Mouse (Mus musculus) retina, postnatal 1 day (tissue): Measurements from ENCODE around the gene Zmiz1.
A peak's percentile ranks its signal among the peaks of the same experiment; 100 is the strongest.

Experiments used
- DNase-seq: peaks from one replicate; pipeline ENCODE4 v3.0.0-alpha.2; 2012

The Zmiz1 gene

DNA sequence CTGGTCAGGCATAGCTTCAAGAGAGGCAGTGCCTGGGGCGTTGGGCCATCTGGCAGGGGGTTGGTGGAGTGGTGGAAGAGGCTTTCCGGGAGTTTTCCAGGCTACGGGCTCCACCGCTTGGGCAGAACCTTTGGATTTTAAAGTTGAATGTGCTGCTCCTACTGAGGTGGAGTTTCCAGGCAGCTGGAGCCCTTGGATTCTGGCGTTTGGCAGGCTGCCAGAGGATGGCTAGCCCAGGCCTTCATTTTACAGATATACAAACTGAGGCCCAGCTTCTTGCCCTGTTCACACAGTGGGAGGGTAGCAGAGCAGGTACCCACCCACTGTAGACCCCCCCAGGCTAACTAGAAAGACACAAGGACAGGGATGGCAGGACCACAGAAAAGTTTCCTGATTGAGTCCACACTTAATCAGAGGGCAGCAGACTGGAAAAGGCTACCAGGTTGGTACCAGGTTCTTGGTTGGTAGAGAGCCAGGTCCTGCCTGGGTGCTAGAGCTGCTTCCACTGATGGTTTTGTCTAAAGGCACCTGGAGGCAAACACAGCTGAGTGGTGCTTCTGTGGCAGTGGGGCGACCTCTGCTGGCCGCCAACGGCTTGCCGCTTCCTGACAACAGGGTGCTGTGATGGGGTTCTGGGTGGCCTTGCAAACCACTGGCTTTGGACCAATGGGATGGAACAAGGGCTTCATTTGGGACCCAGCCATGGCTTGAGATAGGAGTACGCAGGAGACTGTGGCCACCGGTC lies 106.5 kb downstream of the Zmiz1 start:
- DNase-seq, result peak; percentile 82

DNA sequence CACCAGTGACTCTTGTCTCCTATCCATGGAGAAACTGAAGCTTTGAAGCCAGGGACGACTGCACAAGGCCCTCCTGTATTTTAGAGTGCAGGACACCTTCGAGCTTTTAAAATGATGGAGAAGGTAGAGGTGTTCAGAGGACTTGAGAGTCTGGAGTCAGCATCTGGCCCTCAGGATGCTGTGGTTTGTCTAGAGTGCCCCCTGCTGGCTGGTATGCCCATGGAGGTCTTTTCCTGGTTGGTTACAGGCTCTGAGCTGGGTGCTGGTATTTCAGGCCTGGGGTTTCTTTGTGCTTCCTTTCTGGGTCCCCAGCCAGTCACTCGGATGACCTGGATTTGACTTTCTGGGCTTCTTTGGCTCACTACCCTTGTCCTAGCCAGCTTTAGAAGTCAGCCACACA lies 108.3 kb downstream of the Zmiz1 start:
- peak; percentile 75 for DNase-seq

DNA sequence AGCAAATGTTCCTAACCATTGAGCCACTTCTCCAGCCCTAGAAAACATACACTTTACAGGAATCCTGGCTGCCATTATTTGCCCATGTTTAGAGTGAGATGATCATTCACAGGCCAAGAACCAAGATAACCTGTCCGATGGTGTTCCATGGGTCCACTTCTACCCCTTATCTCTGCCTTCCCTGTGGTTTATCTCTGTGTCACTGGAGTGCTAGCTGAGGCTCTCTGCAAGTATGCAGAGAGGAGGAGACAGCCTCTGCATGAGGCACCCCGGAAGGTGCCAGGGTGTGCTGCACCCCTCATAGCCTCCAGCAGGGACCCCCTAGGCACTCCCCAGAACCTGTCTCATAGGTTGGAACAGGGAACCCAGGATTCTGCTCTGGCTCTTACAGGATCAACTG lies 108.9 kb downstream of the Zmiz1 start:
- DNase-seq, result no peak

DNA sequence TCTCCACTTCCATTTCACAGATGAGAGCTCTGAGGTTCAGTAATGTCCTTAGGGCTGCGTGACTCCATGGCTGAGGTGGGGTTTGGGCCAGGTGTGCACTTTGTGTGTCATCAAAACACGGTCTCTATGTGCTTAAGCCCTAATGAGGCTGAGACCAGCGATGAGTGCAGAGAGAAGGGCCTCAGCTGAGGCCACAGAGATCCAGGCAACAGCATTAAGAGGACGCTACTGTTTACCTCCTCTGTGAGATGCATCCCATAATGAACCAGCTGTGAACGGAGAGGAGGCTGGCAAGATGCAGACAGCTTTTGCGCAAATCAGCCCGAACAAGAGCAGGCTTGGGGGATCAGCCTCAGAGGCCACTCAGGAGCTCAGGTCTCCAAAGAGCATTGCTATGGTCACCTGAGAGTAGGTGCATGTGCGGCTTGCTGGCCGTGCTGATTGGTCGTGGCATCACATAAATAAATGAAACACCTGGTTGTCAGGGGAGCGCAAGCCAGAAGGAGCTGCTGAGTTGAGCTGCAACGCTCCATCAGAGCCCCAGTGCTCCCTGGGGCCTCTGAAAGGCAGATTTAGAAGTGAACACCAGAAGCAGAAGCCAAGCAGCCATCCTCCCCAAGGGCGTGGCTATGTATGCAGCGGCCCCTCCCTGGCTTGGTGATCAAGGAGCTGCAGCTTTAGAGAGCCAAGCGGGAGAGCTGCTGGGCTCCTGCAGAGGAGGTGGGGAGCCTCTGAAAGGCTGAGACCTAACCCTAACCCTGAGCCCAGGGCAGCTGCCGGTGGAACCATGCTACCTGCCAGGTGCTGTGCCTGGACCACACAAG lies 115.3 kb downstream of the Zmiz1 start:
- DNase-seq, result no peak

DNA sequence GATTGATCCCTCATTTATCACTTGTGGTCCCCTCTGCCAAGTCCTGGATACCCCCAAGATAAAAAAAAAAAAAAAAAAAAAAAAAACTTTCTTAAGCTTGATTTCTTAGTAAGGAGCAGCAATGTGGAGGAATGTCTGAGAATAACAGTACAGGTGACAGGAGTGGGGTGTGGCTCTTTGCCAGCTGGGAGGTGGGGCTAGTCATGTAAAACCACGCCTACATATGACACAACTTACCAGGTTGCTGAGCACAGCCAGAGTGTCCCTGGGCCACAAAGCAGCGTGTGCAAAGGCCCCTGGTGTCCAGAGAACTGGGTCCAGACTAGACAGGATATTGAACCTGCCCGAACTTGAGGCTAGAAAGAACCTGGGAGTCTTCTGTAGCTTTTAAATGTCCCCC lies 117.7 kb downstream of the Zmiz1 start:
- DNase-seq, result no peak

DNA sequence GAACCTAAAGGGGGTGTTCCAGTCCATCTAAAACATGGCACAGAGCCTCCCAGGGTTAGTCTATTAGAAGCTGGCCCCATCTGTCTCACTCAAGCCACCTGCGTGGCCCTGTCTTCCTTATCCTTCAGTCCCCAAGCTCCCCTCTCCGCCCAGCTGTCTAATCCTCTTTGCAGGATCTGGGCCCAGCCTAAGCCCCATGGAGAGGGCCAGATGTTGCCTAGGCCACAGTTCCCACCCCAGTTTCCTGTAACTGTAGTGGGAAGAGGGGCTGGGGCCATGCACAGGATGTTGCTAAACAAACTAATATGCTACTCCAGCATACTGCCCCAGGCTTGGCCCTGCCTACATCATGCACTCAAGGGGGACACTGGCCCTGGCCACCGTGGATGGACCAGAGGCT lies 118.4 kb downstream of the Zmiz1 start:
- peak; percentile 90 for DNase-seq

DNA sequence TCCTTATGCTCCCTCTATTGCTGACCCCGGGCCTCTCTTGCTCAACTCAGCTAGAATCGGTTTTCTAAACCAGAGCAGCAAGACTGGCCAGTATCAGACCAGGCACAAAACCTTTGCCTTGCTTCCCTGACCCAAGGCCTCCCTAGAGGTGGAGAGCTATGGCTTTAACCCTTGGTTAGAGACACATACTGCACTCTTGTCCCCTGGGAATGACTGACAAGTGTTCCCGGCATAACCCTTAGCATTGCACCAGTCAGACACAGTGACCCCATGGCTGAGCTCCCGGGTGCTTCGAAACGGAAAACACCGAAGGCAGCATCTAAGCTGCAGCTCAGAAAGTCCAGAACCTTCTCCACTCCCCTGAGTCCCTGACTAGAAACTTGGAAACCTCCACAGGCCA lies 120.6 kb downstream of the Zmiz1 start:
- no peak for DNase-seq

DNA sequence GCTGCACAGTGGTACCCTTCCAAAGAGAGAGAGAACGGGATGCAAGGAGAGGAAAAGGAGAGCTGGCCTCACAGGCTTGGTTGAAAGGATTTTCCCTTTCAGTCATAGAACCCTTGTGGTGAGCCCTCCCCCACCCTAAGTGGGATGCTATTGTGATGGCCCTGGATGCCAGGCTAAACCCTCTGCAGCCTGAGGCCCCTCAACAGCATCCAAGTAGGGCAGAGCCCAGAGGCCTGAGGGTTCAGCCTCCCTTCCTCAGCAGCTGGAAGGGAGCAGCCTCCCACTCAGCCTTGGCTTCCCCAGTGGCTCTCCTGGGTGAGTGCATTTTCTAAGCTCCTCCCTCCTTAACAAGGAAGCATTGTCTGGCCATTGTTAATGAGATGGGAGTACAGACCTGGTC lies 121.4 kb downstream of the Zmiz1 start:
- DNase-seq, result peak; percentile 80

DNA sequence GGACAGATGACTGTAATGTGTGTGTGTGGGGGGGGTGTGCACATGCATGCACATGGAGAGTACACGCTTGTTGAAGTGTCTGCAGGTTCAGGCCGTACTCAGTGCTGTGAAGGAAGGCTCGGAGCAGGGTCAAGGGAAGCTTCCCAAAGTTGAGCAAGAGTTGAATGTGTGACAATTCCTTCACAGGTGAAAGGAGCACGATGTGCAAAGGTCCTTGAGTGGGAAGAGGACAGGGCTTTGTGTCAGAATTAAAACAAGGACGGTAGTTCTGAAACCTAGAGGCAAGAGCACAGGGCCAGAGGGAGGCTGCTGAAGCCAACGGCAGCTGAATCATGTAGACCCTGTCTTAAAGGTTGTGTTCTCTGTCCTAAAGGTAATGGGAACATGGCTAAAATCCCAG lies 123.6 kb downstream of the Zmiz1 start:
- DNase-seq, result no peak

DNA sequence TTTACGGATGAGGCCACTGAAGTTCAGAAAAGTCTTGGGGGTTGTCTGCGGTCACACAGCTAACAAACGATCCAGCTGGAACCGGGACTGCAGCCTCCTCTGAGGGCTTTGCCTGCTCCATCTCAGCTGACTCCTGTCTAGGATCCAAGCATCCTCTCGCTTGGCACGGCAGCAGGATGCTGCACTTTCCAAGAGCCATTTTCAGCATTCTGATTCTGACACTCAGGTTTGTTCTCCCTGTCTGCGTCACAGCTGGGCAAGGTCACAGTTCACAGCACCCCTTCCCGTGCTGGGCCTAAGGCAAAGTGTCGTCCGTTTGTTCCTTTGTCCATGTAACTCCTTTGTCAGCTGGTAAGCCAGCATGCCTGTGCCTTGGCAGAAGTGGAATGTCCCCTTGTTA lies 124.9 kb downstream of the Zmiz1 start:
- no peak for DNase-seq

DNA sequence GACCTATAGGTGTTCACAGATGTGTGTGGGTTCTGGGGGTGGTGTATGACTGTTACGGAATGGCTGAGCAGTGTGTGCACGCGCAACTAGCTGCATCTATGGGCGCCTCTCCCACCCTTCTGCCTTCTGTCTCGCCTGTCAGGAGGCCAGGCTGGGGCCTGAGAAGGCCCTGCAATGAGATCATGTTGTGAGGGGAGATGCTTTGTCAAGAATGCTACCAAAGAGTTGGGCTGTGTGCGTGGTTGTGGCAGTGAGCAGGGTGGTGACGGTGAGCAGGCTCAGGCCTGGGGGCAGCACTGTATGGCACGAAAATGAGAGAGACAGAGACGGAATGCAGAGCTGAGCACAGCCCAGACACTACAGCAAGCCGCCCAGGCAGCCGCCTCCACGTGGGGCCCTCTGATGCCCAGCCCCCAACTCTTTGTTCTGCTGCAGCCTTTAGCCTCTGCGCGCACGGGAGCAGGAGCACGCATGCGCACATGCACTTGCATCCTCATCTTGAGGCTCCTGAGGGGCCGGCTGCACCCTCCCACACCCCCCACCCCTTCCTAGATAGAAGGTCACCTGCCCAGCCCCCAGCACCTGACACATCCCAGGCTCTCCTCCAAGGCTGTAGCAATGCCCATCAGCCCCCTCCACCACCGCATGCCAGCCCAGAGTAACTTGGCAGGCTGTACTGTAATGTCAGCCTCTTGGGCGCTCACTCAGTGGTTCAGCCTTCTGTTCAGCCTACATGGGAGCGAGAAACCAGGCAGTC lies 126.7 kb downstream of the Zmiz1 start:
- DNase-seq, result peak; percentile 92

DNA sequence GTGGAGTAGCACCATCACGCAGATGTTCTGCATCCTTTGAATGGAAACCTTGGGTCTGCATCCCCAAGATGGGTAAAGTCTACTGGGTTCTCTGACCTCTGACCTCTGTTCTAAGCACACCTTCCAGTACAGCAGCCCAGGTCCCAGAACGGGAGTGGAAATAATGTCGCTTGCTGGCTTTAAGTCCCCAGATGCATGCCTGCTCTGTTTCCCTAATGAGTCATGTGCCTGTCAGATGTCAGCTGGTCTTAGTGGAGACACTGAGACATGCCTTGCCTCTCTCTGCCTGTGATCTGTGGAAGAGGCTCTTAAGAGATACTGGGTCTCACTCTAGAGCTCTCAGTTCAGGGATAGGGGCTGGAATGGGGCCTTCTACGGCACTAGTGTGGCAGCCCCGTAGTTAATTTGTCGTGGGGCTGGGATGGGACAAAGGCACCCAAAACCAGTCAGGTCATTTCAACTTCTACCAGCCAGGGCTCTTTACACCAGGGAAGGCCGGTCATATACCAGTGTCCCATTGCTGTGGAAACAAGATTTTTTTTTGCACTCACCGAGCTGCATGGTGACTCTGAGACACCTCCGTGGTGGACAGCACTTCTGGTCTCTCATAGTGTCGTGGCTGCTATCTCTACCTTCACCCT lies 128.0 kb downstream of the Zmiz1 start:
- DNase-seq, result peak; percentile 63

DNA sequence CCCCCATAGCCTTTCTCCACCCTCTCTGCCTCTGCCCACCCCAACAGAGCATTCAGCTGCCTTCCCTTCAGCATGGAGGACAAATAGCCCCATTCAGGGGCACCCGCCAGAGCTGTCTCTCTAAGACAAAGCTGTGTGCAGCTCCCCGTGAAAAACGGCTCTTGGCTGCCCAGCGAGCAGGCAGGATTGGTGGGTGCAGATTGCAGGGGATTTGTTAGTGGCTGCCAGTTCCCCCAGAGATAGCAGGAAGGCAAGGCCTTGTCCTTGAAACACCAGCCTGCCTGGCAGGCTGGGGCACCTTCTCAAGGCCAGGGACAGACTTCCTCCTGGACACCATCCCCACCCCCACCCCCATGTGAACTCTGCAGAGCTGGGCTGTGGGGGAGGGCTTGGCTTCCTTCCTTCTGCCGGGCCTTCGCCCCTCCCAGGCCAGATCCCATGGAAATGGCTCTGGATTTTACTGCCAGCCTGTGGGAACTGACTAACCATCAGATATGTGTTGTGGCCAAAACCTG lies 128.6 kb downstream of the Zmiz1 start:
- DNase-seq, result peak; percentile 92

DNA sequence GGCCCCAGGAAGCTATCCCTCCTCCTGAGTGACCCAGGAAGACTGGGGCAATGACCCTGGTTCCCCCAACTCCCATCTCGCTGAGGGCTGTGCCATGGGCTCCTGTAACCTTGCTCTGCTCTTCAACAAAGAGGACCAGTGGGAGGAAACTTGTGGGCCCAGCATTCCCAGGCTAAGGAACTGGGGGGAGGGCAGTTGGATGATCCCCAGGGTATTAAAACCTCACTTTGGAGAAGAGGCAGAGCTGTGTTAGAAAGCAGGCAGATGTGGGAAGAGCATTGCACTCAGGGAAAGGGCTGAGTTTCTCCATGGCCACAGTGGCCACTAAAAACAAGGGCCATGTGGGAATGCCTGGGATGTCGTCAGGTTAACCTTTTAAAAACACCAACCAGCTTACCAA lies 129.2 kb downstream of the Zmiz1 start:
- DNase-seq, result no peak

DNA sequence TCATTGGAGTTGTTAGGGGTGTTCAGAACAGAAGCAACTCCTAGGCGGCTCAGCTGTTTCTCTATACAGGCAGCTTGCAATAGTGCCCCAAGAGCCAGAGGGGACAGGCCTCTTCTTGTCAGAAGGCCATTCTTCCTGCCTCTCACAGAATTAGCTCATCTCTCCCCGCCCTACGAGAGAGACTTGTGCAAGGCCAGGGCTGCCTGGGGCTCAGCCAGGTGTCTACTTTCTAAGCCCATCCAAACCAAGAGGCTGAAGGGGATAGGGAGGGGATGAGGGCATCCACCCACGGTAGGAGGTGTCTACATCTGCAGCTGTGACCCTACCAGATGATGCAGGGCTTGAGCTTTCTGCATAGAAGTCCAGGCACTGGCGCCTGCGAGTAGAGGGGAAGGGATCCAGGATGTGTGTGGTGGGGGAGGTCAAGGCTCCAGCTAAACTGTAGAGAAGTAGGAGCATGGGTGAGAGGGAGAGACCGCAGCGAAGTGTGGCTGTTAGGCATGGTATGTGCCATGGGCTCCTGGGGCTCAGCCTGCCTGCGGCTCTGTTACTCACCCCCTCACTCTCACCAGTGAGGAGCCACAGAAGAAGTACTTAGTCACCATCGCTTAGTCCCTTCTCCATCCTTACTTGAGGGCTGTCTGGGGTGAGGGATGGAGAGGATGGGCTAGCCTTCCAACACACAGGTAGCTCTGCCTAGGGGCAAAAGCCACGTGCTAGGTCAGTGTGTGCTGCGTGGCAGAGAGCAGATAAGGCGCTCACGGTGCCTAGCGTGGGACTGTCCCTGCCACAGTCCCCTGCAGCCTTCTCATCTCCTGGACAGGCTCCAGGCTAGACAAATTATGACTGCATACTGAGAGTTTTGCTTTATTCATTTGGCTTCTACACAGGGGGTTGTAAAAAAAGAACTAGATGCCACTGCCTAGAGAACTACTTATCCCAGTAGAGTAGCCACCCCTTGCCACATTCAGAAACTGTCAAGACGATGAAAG lies 130.3 kb downstream of the Zmiz1 start:
- peak; percentile 52 for DNase-seq

DNA sequence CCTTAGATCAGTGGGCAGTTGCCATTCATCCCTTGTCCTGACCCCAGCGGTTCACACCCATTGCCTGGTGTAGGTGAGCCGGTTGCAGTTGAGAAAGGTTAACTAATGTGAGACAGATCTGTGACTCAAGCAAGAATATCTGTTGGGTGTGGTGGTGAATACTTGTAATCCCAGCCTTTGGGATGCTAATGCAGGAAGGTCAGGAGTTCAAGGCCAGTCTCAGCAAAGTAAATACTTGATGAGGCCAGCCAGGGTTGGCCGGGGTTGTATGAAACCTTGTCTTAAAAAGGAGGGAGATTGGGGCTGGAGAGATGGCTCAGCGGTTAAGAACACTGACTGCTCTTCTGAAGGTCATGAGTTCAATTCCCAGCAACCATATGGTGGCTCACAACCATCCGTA lies 132.0 kb downstream of the Zmiz1 start:
- no peak for DNase-seq

DNA sequence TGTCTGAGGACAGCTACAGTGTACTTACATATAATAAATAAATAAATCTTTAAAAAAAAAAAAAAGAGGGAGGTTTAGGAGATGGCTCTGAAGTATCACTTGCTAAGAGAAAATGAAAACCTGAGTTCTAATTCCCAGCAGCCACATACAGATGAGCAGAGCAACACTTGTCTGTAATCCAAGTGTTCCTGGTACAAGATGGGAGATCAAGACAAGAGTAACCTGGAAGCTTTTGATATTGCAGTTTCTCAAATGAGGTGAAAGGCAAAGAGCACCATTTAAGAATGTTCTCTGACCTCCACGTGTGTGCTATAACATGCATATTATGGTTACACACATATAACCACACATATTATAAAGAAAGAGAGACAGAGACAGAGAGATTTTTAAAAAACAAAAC lies 132.4 kb downstream of the Zmiz1 start:
- no peak for DNase-seq

DNA sequence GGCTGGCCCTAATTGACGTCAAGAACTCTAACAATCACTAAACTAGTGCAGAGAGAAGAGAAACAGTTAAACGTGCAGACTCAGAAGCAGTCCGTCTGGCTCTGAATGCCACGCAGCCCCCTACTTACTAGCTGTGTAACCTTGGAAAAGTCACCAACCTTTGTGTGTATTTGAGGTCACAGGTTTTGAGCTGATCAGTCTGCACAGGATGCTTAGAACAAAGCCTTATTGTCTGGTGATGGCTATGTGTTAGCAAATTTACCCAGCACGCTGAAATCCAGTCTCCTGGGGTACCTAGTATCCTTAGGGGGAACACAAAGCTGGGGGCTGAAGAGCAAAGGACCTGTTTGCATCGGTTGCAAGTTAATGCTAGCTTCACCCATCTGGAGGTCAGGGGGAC lies 133.5 kb downstream of the Zmiz1 start:
- no peak for DNase-seq

DNA sequence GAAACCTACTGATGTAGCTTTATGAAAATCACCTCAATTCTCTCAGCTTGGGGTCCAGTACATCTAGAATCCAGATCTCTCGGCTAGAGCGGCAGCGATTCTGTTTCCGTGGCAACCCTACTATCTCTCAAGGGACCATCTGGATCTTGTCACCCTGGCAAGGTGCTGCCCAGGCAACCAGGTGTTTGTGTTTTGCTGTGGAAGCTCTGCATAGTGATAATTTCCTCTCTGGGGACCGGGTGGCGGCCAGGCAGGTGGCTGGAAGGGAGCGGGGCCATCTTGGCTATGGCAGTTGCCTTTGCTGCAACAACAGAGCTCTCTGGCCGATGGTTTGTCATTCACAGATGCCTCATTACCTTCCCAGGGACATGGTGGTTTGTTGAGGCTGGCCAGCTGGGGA lies 134.9 kb downstream of the Zmiz1 start:
- no peak for DNase-seq

DNA sequence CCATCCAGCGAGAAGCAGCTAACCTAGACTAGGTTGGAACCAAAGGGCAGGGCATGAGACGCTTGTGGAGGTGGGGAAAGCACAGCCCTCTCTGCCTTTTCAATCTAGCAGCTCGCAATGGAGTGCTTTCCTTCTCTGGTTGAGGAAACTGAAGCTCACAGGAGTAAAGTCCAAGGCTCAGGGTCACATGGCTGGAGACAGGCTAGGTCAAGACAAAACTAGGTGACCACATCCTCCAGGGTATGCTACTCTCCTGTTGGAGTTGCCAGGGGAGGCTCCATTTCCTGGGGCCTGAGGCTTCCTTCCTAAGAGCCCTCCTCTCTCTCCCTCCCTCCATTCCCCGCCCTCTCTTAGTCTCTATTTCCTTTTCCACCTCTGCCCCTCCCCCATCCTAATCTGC lies 135.6 kb downstream of the Zmiz1 start:
- DNase-seq, result no peak

DNA sequence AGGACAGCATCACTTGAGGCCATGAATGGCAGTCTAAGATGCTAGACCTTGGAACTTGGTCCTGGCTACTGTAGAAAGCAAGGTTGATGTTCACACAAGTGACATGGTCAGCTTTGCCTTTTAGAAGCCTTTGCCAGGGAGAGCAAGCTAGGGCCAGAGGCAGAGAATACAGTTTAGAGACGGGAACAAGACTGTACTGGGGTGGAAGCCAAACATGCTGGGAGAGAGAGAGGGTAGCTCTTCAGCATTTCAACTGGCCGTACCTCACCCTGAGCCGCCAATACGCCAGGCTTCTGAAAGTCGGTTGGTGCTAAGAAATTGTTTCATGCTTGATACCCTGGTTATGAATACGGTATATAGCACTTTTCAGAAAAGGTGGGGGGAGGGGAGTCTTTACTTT lies 140.0 kb downstream of the Zmiz1 start:
- no peak for DNase-seq

DNA sequence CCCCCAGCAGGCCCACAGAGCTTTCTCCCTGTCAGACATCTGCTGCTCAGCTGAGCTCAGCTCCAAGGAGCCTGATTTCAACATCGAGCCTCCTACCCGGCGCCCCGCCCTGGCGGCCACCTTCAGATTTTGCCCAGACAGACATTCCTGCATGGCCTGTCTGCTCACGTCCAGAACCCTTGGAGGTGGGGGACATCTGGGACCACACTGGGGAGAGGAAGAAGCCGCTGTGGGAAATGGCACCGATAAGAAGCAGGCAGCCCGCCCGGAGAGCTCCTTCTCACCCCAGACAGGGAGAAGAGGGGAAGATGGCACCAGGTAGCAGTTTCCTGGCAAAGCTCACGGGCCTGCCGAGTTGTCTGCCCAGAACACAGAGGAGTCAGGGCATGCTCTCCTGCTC lies 140.9 kb downstream of the Zmiz1 start:
- DNase-seq, result no peak
